Mouse (Mus musculus): ENCODE measurements around the gene Hipk3. TPM values are rescaled to one million over a fixed set of nuclear protein-coding genes. Genes with fewer than 3 reads are reported as not detected.

Gene Hipk3
- 100 to 1,000 TPM; 103 to 108 TPM for total RNA-seq (2021)
- long read RNA-seq, experiment 1, full-length matches to known transcripts = 10 of 35 reads
- long read RNA-seq, experiment 1, partial matches to known transcripts = 4 of 35 reads
- long read RNA-seq, experiment 1, other reads (novel, unspliced or antisense) = 21 of 35 reads
- long read RNA-seq, experiment 2, full-length matches to known transcripts = 9 of 25 reads
- long read RNA-seq, experiment 2, partial matches to known transcripts = 7 of 25 reads
- long read RNA-seq, experiment 2, other reads (novel, unspliced or antisense) = 9 of 25 reads

DNA sequence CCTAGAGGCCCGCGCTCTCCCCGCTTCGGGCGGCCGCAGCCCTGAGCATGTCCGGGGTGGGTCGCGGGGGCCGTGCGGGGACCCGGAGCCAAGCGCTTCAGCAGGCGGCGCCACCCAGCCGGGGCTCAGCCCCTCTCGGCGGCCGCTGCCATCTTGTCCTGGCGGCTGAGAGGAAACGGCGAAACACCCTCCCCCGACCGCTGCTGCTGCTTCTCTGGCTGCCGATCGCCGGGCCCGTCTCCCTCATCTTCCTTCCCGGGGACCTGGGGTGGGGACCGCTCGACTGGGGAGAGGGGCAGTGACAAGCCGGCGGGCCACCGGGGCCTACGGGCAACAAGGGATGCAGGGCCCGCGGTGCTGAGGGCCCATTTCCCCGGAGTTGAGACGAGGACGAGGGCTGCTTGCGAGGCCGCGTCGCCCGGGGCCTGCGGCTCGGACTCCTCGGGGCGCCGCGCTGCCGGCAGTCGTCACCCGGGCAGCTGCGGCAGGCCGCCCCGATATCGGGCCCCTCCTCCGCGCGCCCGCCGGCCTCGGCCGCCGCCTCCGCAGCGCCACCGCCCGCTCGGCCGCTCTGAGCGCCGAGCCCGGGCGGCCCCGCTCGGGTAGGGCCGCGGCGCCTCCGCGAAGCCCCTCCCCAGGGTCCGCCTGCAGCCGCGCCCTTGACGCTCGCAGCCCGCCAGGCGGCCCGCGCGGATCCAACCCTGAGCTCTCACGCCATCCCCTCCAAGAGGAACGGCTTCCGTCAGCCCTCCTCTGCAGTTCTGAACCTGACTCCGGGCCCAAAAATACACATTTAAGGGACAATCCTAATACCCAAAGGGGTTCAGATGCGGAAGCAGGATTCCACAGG, at the start of gene Hipk3:
Gene Hipk3 (minus strand): TSS at position 496 of the 850 bp plus-strand sequence.
- peak; percentile 65 to 79 for DNase-seq (ENCODE audit: low spot score in 2 of 2)

DNA sequence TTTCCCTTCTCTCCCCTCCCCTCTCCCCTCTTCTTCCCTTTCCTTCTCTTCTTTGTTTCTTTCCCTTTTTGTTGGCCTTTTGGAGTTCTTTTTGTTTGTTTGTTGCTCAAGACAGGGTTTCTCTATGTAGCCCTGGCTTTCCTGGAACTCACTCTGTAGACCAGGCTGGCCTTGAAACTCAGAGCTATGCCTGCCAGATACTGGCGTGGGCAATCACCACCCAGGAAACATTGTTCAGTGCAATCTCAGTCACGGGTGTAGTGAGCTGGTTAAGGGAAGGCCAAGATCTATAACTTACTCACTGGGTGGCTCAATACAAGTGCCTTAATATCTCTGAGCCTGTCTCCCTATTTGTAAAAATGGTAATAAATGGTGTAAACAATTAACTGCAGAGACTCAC, 46.0 kb upstream of the Hipk3 start:
- DNase-seq (ENCODE audit: low spot score in 2 of 2) = no peak

DNA sequence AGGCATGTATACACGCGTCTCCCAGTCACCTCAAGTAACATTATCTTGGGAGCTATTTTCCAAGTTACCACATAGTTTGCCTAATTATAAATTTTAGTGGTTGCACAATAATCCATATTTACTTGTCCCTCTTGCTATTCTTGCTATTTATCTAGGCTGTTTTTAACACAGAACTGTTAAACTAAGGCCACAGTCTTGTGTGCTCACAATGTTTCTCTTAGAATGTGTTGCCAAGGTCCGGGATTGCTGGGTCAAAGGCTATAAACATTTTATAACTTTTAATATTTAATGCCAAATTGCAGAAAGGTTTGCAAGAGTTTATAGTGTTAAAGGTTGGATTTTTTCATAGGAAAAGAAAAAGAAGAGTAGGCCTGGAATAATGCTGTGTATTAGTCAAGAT, 40.5 kb upstream of the Hipk3 start:
- DNase-seq (ENCODE audit: low spot score in 2 of 2) = no peak

DNA sequence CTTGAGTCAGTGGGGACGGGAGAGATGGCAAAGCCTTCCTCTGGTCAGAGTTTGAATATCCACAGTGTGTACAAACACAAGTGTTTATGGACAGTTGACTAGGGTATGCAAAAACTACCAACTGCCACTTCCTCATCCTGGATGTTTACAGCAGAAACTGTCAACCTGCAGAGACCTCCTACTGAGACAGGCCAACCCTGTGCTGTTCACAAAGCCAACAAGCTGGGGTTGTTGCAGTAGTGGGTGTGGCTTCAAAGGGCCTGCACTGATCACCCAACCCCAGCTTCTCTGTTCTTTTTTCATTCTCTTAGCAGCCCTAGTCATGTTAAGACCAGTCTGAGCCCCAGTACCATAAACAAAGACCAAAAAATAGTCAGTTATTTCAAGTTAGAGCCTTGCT, 38.3 kb upstream of the Hipk3 start:
- no peak for DNase-seq (ENCODE audit: low spot score in 2 of 2)

DNA sequence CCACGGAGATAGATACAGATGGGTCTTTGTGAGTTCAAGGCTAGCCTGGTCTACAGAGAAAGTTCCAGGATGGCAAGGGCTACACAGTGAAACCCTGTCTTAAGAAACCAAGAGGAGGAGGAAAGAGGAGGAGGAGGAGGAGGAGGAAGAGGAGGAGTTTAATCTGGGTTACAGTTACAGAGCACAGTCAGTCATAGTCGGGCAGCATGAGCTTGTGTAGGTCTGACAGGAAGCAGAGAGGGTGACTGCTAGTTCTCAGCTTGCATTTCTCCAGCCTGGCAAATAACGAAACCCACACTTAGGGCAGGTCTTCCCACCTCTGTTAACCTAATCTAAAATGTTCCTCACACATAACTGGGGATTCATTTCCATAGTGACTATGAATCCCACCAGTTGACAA, 32.3 kb upstream of the Hipk3 start:
- no peak for DNase-seq (ENCODE audit: low spot score in 2 of 2)

DNA sequence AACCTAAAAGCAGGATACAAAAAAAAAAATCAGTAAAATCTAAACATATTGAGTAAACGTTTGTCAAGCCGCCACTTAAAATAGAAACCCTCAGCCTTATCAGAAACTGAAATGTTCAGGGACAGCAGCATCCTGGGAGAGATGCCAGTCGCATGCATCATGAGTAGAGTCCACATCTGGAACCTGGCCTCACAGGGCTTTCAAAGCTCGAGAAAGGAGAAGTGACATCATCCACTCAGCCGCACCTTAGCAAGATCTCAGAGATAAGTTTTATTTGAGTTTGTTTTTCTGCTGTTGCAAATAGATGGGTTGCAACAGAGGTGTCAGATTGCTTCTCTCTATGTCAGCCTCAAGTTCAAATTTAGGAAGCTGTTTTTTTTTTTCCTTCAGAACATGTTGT, 31.3 kb upstream of the Hipk3 start:
- DNase-seq (ENCODE audit: low spot score in 2 of 2) = no peak

DNA sequence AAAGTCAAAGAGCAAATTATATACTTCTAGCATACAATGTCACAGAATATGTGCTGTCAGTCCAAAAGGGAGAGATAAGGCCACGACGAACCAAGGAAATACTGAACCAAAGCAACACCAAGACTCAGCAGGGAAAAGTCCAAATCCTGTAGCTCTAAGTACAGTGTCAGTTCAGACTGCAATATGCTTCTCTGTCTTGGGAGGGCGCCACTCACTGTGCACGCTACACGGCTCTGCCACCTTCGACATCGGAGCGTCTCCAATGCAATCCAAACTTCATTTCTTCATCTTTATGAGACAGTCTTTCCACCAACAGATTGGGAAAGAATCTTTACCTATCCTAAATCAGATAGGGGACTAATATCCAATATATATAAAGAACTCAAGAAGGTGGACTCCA, 17.4 kb upstream of the Hipk3 start:
- no peak for DNase-seq (ENCODE audit: low spot score in 2 of 2)

DNA sequence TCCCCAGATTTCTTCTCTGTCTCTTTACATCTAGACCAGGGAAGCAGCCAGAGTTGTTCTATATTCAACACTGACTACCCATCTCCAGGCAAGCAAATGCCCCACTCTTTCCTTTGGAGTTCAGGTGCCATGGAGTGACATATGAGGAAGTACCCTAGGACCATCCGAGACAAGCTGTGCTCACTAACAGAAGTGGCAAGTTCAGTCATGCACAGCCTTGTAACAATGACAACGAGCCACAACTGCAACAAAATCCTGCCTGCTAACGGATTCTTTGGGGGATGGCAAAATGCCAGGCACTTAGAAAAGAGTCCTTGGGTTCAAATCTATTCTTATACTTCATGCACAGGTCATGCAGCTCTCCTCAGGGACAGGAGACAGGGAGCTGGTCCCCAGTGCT, 8.1 kb upstream of the Hipk3 start:
- no peak for DNase-seq (ENCODE audit: low spot score in 2 of 2)

DNA sequence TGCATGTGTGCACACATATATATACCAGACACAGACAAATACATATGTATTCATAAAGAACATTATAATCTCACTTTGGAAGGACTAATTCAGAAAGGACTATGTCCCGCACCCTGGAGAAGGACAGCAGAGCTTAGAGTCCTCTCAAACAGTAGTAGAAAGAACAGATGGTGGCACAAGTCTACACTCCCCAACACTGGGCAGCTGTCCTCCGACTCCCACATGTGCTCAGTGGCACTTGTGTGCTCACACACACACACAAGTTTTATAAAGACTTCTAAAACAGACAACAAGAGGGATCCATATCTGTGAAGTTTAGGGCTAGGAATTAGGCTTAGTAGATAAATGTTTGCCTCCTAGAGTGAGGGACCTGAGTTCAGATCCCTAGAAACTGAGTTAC, 6.8 kb upstream of the Hipk3 start:
- no peak for DNase-seq (ENCODE audit: low spot score in 2 of 2)

DNA sequence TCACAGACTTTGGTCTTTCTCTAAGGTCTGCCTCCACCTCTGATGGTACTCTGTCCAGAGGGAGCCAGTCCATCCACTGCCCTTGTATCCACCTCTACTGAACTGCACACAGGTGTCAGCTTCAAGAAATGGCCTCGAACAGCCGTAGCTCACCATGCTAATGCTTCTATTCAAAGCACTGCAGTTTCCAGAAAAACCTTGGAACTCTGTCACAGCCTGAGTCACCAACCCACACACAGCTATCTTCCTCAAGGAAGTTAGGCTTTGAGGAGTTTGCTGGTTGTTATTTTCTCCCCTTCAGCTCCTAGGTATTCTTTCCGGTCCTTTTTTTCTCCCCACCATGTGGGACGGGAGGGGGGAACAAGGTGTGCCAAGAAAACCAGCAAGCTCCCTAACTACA, 3.5 kb upstream of the Hipk3 start:
- peak; percentile 55 to 65 for DNase-seq (ENCODE audit: low spot score in 2 of 2)

DNA sequence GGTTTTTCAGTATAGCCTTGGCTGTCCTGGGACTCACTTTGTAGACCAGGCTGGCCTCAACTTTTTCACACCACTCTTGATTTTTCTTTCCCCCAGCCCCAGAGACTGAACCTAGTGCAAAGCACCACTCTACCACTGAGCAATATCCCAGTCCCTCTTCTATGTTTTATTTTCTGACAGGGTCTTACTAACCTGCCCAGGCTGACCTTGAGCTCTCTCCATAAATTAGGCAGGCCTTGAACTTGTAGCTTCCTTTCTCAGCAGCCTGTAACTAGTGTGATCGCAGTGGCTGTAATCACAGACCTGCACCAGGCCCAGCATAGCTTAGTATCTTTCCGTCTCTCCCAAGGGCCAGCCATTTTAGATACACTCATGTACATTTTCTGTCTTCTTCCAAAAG, 3.0 kb upstream of the Hipk3 start:
- DNase-seq (ENCODE audit: low spot score in 2 of 2) = no peak

DNA sequence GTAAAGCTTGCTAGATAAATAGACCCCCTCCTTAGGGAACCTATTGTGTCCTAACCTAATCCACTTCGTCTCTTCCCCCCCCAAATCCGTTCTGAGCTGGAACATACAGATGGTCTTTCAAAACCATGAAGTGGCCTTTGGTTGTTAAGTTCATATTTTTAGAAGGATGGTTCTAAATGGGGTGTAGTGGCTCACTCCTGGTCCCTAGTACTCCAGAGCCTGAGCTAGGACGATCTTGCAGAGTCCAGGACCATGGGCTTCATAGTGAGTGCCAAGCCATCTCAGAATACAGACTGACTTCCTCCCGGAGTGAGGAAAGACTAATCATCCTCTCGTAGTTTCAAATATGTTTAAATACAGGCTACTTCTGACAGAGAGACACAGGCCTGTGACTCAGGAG, 2.0 kb upstream of the Hipk3 start:
- DNase-seq (ENCODE audit: low spot score in 2 of 2) = no peak

DNA sequence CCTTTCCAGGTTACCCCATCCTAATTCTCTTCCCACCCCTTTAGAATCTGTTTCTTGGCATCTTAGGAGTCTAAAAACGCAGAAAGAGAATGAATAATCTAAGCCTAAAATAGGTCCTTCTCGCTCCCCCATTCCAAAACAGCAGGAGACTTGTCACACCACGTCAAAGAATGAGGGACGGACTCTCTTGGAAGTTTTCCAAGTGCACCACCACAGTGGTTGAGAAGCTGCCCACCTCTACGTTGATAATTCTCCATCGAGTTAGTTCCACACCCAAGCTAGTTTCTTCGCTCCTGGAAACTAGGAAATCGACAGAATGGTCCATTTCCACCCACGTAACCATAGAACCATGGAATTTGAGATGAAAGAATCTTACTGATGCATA, 547 bp upstream of the Hipk3 start:
- peak; percentile 31 to 34 for DNase-seq (ENCODE audit: low spot score in 2 of 2)

DNA sequence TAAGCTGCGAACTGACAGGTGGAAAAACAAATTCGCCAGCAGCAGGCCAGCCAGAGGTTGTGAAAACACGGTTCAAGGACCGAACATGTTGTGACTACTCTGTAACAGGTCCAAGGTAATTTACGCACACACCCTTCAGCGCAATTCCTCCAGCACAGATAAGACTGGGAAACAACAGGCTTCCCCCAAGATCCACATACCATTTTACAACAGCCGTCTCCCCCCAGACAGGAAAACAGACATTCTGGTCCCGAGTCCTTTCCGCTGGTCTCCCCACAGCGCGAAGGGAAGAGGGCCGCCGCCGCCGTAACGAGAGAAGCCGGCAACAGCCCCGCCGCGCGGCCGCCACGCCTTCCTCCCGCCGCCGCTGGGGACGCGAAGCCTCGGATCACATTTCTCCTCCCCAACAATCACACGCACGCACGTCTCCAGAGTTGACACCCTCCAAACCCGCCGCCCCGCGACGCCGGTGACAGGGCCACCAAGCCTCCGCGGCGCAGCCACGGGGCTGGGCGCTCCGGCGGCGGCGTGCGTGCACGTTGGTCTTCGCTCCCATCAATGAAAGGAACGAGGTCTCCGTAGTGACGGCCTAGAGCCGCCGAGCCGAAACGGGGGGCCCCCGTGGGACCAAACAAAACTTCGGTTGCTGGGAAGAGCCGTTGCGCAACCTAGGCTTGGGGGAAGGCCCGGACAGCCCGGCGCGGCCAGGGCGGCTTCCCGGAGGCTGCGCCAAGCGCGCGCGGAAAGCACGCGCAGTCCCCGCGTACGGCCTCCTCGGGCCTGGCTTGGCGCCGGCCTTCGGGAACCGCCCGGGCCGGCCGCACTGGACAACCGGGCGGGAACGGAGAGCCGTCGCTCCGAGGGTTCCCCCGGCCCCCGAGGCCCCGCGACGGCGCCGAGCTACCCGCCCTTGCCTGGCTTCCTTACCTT, 960 bp downstream of the Hipk3 start:
- DNase-seq (ENCODE audit: low spot score in 2 of 2) = peak; percentile 80 to 85

DNA sequence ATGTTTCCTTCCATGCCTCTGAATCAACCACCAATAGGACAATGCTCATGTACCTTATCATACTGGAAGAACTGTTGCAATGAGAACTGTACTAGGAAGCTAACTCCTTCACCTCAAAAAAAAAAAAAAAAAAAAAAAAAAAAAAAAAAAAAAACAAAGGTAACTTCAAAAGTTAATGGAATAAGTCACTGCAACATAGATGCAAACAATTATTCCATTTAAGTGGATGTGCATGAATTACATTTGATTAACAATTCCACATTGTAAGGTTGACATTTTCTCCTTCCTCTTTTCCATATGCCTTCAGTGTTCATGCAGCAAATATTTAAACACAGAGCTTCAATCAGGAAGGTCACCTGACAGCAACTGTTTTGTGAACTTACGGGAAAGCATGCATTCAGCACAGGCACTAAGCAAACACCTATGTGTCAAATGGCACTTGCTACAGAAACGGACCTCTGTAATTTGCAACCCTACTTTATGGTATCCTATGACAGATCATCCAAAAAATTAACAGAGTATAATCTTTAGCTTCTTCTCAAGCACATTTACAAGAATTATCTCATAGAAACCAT, 2.9 kb downstream of the Hipk3 start:
- DNase-seq (ENCODE audit: low spot score in 2 of 2) = no peak

DNA sequence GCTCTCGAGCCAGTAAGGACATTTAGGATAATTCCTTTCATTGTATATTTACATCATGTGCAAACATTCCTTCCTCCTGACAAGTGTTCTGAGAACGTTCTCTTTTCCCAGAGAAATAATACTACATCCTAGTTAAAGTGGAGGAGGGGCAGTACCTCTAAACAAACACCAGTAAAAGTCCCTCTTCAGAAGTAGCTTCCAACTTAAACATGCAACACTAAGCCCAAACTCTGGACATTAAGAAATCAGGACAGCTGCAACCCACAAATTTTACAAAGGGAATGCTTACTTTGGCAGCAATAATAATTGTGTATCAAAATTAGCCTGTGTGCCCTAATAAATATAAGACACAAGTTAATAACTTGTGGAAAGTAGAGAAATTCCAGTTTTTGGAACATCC, 3.5 kb downstream of the Hipk3 start:
- DNase-seq (ENCODE audit: low spot score in 2 of 2) = no peak

DNA sequence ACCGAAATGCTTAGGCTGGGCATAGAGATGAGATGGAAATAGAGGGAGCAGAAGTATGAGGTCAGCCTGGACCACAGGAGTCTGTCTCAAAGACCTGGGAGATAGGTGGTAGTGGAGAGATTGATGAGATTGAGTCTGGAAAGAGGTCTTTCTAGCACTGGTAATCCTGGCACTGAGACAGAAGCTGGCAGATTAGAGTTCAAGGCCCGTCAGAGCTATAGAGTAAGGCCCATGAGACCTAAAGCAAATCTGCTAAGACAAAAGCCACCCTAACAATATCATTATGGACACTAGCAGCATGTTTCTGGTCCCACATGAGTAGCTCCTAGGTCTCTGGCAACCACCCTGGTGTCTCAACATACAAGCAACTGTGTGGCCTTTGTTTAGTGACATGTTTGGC, 4.4 kb downstream of the Hipk3 start:
- no peak for DNase-seq (ENCODE audit: low spot score in 2 of 2)

DNA sequence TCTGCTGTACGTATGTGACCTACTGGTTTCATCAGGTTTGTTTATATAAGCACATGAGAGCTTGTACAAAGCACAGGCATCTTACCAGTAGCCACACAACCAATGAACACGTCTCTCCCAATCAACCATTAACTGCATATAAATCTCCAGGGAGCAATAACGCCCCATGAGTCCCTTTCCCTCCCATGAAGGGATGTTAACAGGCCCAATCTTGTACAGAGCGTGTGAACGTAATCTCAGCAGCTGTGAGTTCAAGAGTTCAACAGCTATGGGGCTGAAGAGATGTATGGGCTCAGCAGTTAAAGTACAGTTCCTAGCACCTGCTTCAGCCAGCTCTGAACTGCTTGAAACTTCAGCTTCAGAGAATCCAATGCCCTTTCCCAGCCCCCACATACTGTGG, 9.8 kb downstream of the Hipk3 start:
- DNase-seq (ENCODE audit: low spot score in 2 of 2) = no peak

DNA sequence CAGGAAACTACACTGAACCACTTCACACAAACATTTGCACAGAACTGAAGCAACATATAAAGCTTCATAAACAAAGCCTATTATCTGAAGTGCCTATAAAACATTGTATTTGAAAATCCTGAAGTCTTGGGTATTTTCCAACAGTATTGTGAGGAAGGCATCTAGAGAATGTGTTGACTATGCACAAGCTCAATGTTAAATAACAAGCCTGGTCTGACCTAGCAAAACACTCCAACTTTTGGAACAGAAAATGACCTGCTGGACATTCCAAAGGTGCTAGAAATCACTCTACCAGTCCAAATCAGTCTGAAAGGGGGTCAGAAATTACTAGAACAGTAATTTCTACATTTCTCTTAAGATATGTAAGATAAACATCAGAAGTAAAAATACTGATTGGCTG, 12.1 kb downstream of the Hipk3 start:
- no peak for DNase-seq (ENCODE audit: low spot score in 2 of 2)

DNA sequence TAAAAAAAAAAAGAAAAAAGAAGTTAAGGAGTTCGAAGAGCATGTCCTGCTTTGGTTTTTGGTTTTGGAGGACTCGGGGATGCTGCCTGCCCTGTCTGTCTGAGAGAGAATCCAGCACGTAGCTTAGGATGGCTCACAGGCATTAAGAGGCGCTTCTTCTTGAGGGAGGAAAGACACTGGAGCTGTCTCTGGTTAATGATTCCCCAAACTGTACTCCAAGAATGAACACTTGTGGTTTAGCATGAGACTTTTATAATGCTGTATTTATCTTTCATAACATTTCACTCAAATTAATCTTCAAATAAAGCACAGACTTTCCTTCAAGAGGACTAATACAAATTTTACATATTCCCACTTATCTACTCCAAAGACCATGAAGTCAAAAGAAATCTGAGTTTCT, 15.2 kb downstream of the Hipk3 start:
- no peak for DNase-seq (ENCODE audit: low spot score in 2 of 2)

DNA sequence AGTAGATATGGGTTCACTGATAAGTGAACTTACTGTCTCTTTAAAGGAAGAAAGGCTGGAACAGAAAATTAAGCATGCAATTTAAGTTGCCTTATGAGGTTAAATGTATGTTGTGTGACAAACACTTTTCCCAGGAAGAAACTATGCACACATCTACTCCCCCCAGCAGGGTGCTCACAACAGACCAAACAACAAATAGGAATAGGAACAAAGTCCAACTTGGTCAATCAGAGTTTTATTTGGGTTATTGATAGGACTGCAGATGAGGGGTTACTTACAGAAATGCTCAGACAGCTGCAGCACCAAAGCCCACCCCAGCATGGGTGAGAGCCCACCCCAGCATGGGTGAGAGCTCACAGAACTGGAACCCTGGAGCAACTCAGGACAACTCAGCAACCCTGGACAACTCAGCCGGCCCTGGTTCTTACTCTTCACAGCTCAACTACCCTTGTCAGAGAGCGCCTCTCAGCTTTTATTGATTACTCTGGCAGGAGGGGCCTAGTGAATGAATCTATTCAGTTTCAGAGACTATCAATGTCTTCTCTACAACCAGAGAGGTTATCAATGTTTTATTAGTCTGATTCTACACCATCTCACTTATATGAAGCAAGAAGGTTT, 16.7 kb downstream of the Hipk3 start:
- no peak for DNase-seq (ENCODE audit: low spot score in 2 of 2)
